Mouse (Mus musculus): Measurements from ENCODE around the gene Rps6ka2. TPM values are rescaled to one million over a fixed set of nuclear protein-coding genes. Genes with fewer than 3 reads are reported as not detected.
A peak's percentile ranks its signal among the peaks of the same experiment; 100 is the strongest.

Rps6ka2 gene
- polyA plus RNA-seq, 1 experiment from 2014 or later: 1.8 TPM

- no peak for ATAC-seq
- Histone ChIP-seq H3K9me3 (ENCODE audit: control insufficient read depth) (no peaks in the 10 kb centered on the region), H3K4me1 (replicated peaks; ENCODE audit: control insufficient read depth, insufficient read depth, low read length) (no peaks in the 10 kb centered on the region), H3K9ac (ENCODE audit: low read depth, low read length) (no peak overlapping the region), H3K36me3 (ENCODE audit: control insufficient read depth, insufficient read depth) (no peaks in the 10 kb centered on the region; the same call in 1 of the 2 replicates), H3K27ac (ENCODE audit: low read depth, low read length) (no peak overlapping the region), H3K4me2 (replicated peaks; ENCODE audit: low read depth) (no peak overlapping the region), H3K27me3 (replicated peaks; ENCODE audit: control insufficient read depth, insufficient read depth, low read length) (no peaks in the 10 kb centered on the region), H3K4me3 (ENCODE audit: low read depth, low read length) (no peak overlapping the region)
- 83% methylated on average over 4 of the region's 4 CpGs for WGBS
- no peak for TF ChIP-seq CTCF (IDR thresholded peaks at IDR 0.05; ENCODE audit: low read depth)
These were observed 70.6 kb downstream of the Rps6ka2 start for GRCm38 (mm10) chr17:7240526-7240925.

DNA sequence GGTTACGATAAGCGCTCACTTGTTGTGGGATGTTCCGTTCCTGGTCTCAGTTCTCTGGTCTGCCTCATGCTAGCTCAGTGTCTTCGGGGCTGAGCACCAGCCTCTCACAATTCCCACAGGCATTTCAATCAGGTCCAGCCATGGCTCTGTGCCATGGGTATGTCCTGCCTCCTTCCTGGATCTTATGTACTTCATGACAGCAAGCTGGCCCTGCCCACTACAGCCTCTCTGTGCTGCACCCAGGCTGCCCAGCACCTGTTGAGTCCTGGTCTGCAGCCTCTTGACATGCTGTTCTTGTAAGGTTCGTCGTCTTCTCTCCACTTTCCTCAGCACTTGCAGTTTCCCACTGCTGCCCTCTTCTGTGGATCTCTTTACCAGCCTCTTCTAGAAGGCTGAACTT is 75.2 kb downstream of the Rps6ka2 start:
- ATAC-seq: no peak
- Histone ChIP-seq H3K36me3 (ENCODE audit: control insufficient read depth, insufficient read depth) (no peaks in the 10 kb centered on the region), H3K27me3 (replicated peaks; ENCODE audit: control insufficient read depth, insufficient read depth, low read length) (no peaks in the 10 kb centered on the region), H3K4me3 (ENCODE audit: low read depth, low read length) (no peak overlapping the region), H3K27ac (ENCODE audit: low read depth, low read length) (no peak overlapping the region), H3K9me3 (ENCODE audit: control insufficient read depth) (no peaks in the 10 kb centered on the region), H3K4me1 (replicated peaks; ENCODE audit: control insufficient read depth, insufficient read depth, low read length) (no peaks in the 10 kb centered on the region), H3K9ac (ENCODE audit: low read depth, low read length) (no peak overlapping the region), H3K4me2 (replicated peaks; ENCODE audit: low read depth) (no peak overlapping the region)
- WGBS: 87% methylated on average over 6 of the region's 6 CpGs
- 0 out of 2 replicates have a peak, but pooled peaks have one; percentile 15 for TF ChIP-seq CTCF (IDR thresholded peaks at IDR 0.05; ENCODE audit: low read depth)

- no peak for TF ChIP-seq CTCF (IDR thresholded peaks at IDR 0.05; ENCODE audit: low read depth)
- Histone ChIP-seq H3K4me3 (ENCODE audit: low read depth, low read length) (no peak overlapping the region), H3K27me3 (replicated peaks; ENCODE audit: control insufficient read depth, insufficient read depth, low read length) (no peaks in the 10 kb centered on the region), H3K4me1 (replicated peaks; ENCODE audit: control insufficient read depth, insufficient read depth, low read length) (no peaks in the 10 kb centered on the region), H3K36me3 (ENCODE audit: control insufficient read depth, insufficient read depth) (no peaks in the 10 kb centered on the region), H3K4me2 (replicated peaks; ENCODE audit: low read depth) (no peak overlapping the region), H3K9ac (ENCODE audit: low read depth, low read length) (no peak overlapping the region), H3K9me3 (ENCODE audit: control insufficient read depth) (no peaks in the 10 kb centered on the region), H3K27ac (ENCODE audit: low read depth, low read length) (no peak overlapping the region)
- 77% methylated on average over 6 of the region's 6 CpGs for WGBS
- no peak for ATAC-seq
These were observed 77.1 kb downstream of the Rps6ka2 start for GRCm38 (mm10) chr17:7246893-7247556.

DNA sequence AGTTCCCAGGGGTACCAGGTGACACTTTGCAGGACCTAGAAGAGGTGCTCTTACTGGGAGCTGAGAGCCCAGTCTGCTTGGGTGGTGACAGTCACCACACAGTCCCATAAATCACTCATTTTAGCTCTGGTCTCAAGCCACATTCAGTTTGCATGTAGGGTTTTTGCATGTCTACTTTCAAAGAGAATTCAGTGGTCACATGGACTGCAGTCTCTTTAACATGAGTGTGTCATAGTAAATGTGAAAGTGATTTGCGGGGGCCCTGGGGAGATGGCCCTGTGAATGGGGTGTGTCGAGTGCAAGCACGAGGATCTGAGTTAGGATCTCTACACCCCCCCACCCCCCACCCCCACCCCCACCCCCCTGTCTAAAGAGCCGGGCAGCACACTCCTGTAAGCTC is 80.5 kb downstream of the Rps6ka2 start:
- no peak overlapping the region for H3K27ac ChIP-seq (ENCODE audit: low read depth, low read length)
- TF ChIP-seq CTCF (IDR thresholded peaks at IDR 0.05; ENCODE audit: low read depth): no peak
- no peaks in the 10 kb centered on the region for H3K9me3 ChIP-seq (ENCODE audit: control insufficient read depth)
- H3K9ac ChIP-seq (ENCODE audit: low read depth, low read length): no peak overlapping the region
- no peaks in the 10 kb centered on the region for H3K36me3 ChIP-seq (ENCODE audit: control insufficient read depth, insufficient read depth)
- no peak overlapping the region for H3K4me3 ChIP-seq (ENCODE audit: low read depth, low read length)
- WGBS: 72% methylated on average over 4 of the region's 4 CpGs
- H3K4me2 ChIP-seq (replicated peaks; ENCODE audit: low read depth): no peak overlapping the region
- no peaks in the 10 kb centered on the region for H3K27me3 ChIP-seq (replicated peaks; ENCODE audit: control insufficient read depth, insufficient read depth, low read length)
- no peaks in the 10 kb centered on the region for H3K4me1 ChIP-seq (replicated peaks; ENCODE audit: control insufficient read depth, insufficient read depth, low read length)
- ATAC-seq: no peak

GRCm38 (mm10) chr17:7257208-7257607 is 87.3 kb downstream of the Rps6ka2 start:
- no peaks in the 10 kb centered on the region for H3K27me3 ChIP-seq (replicated peaks; ENCODE audit: control insufficient read depth, insufficient read depth, low read length)
- no peaks in the 10 kb centered on the region for H3K9me3 ChIP-seq (ENCODE audit: control insufficient read depth)
- 76% methylated on average over 1 of the region's 1 CpGs for WGBS
- 0 out of 2 replicates have a peak, but pooled peaks cover 3% of the 10 kb centered on the region for H3K4me1 ChIP-seq (replicated peaks; ENCODE audit: control insufficient read depth, insufficient read depth, low read length)
- H3K36me3 ChIP-seq (ENCODE audit: control insufficient read depth, insufficient read depth): no peaks in the 10 kb centered on the region
- no peak overlapping the region for H3K27ac ChIP-seq (ENCODE audit: low read depth, low read length)
- no peak overlapping the region for H3K4me2 ChIP-seq (replicated peaks; ENCODE audit: low read depth)
- H3K9ac ChIP-seq (ENCODE audit: low read depth, low read length): no peak overlapping the region
- TF ChIP-seq CTCF (IDR thresholded peaks at IDR 0.05; ENCODE audit: low read depth): peak; percentile 27
- H3K4me3 ChIP-seq (ENCODE audit: low read depth, low read length): no peak overlapping the region
- no peak for ATAC-seq

DNA sequence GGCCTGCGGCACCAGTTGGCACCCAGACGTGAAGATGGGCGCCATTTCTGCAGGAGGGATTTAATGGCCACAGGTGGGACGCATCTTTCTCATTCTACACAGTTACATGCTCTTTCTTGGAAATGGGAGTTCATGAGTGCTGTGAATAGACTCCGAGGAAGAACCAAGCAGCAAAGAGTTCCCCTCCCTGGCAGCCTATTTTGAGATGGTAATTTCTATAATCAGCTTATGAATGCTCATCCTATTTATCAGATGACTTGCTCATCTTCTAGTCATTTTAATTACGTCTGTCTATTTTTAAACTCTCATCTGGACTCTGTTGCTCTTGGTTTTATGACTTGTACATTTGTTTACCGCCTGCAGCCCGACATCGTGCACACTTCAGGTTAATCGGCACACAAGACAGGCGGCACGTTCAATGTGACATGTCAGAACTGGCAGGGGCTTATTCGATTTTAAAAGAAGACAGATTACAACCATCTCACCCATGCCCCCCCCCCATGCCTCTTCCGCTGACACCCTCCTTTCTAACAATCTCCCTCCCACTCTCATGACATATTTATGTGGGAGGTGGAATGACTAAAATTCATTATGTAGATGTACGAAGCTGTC is 88.9 kb downstream of the Rps6ka2 start:
- TF ChIP-seq CTCF (IDR thresholded peaks at IDR 0.05; ENCODE audit: low read depth): no peak
- H3K4me1 ChIP-seq (replicated peaks; ENCODE audit: control insufficient read depth, insufficient read depth, low read length): 0 out of 2 replicates have a peak, but pooled peaks cover 4% of the 10 kb centered on the region
- WGBS: 52% methylated on average over 15 of the region's 15 CpGs
- no peak overlapping the region for H3K9ac ChIP-seq (ENCODE audit: low read depth, low read length)
- no peaks in the 10 kb centered on the region for H3K27me3 ChIP-seq (replicated peaks; ENCODE audit: control insufficient read depth, insufficient read depth, low read length)
- no peak for ATAC-seq
- no peak overlapping the region for H3K4me3 ChIP-seq (ENCODE audit: low read depth, low read length)
- no peaks in the 10 kb centered on the region for H3K9me3 ChIP-seq (ENCODE audit: control insufficient read depth)
- no peak overlapping the region for H3K27ac ChIP-seq (ENCODE audit: low read depth, low read length)
- no peak overlapping the region for H3K4me2 ChIP-seq (replicated peaks; ENCODE audit: low read depth)
- no peaks in the 10 kb centered on the region for H3K36me3 ChIP-seq (ENCODE audit: control insufficient read depth, insufficient read depth)
